Mouse (Mus musculus): ENCODE measurements around the gene Epn2. TPM values are rescaled to one million over a fixed set of nuclear protein-coding genes. Genes with fewer than 3 reads are reported as not detected.

The Epn2 gene
- polyA plus RNA-seq, 1 experiment, result 9.3 TPM

DNA sequence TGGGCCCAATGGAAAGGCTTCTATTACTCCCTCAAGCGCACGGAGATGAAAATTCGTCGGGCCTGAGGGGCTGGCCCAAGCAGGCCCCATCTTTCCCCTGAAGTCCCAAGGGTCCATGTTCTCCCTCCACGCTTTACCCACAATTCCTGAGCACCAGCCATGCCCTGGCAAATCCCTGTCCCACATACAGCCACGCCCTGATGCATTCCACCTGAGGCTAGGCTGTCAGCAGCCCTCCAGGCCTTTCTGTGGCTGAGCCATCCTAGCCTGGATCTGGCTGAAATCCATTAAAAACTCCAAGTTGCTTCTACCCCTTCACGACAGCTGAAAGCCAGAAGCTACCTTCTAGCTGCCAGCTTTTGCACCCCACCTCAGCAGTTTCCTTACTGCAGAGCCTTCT lies 91.6 kb downstream of the Epn2 start:
- H3K27me3 ChIP-seq (ENCODE audit: control insufficient read depth, insufficient read depth, low read length), result no peaks in the 10 kb centered on the region
- peaks cover 13% of the 10 kb centered on the region for H3K36me3 ChIP-seq (ENCODE audit: control insufficient read depth, insufficient read depth, low read length)
- no peak for TF ChIP-seq POLR2A (IDR thresholded peaks at IDR 0.05; ENCODE audit: low read depth, low read length)
- TF ChIP-seq CTCF (IDR thresholded peaks at IDR 0.05; ENCODE audit: extremely low read depth, insufficient read depth, insufficient read length, insufficient replicate concordance), result no peak
- 91% methylated on average over 7 of the region's 7 CpGs for WGBS
- H3K4me3 ChIP-seq (ENCODE audit: extremely low read depth, insufficient read depth, insufficient read length), result no peak overlapping the region
- peaks cover 2% of the 10 kb centered on the region; the same call in 1 of the 2 replicates for H3K4me1 ChIP-seq (ENCODE audit: control insufficient read depth, insufficient read depth, insufficient read length)
- DNase-seq (ENCODE audit: low read depth in 1 of 2, low spot score in 2 of 2), result no peak
- no peak overlapping the region for H3K27ac ChIP-seq (ENCODE audit: insufficient read depth, low read length)

DNA sequence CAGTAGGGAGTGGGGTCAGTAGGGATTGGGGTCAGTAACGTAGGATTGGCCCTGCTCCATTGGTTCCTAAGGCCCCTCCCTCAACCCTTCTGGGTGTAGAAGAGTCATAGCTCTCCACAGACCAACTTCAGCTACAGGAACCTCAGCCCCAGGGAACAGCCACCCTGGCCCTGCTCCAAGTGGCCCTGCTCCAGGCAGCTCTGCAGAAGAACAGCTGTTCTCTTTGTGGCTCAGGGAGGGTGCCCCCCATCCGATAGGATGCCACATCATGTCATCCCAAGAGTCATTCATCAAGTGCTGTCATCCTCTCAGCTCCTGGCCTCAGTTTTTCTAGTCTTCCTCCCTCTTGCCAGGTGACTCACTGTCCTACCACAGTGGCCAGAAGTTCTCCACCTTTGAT lies 92.1 kb downstream of the Epn2 start:
- H3K4me1 ChIP-seq (ENCODE audit: control insufficient read depth, insufficient read depth, insufficient read length), result no peaks in the 10 kb centered on the region
- H3K27me3 ChIP-seq (ENCODE audit: control insufficient read depth, insufficient read depth, low read length), result no peaks in the 10 kb centered on the region
- 66% methylated on average over 2 of the region's 2 CpGs for WGBS
- TF ChIP-seq POLR2A (IDR thresholded peaks at IDR 0.05; ENCODE audit: low read depth, low read length) (no peak), CTCF (IDR thresholded peaks at IDR 0.05; ENCODE audit: extremely low read depth, insufficient read depth, insufficient read length, insufficient replicate concordance) (no peak)
- no peak overlapping the region for H3K4me3 ChIP-seq (ENCODE audit: extremely low read depth, insufficient read depth, insufficient read length)
- H3K36me3 ChIP-seq (ENCODE audit: control insufficient read depth, insufficient read depth, low read length), result peaks cover 13% of the 10 kb centered on the region
- no peak overlapping the region for H3K27ac ChIP-seq (ENCODE audit: insufficient read depth, low read length)
- DNase-seq (ENCODE audit: low read depth in 1 of 2, low spot score in 2 of 2), result no peak

DNA sequence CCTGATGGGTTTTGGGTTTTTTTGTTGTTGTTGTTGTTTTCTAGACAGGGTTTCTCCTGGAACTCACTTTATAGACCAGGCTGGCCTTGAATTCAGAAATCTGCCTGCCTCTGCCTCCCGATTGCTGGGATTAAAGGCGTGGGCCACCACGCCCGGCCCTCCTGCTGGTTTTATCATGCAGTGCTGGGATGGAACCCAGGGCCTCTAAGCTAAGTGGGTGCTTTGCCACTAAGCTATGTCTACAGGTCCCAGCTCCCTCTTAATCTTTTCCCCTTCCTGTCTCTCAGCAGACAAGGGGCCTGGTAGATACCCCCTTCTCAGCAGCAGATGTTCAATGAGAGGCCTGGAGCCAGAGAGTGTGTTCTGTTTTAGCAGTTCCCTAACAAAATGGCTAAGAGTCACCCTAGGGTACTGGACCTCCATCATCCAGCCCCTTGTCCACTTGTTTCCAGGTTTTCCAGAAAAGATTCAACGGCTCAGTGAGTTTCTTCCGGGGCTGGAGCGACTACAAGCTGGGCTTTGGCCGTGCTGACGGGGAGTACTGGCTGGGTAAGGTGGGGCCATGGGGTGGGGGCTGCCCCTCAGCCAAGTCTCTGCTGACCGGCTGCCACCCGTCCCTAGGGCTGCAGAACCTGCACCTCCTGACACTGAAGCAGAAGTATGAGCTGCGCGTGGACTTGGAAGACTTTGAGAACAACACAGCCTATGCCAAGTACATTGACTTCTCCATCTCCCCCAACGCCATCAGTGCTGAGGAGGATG lies 92.8 kb downstream of the Epn2 start:
- no peak overlapping the region for H3K4me3 ChIP-seq (ENCODE audit: extremely low read depth, insufficient read depth, insufficient read length)
- 93% methylated on average over 14 of the region's 14 CpGs for WGBS
- TF ChIP-seq CTCF (IDR thresholded peaks at IDR 0.05; ENCODE audit: extremely low read depth, insufficient read depth, insufficient read length, insufficient replicate concordance) (no peak), POLR2A (IDR thresholded peaks at IDR 0.05; ENCODE audit: low read depth, low read length) (no peak)
- peaks cover 13% of the 10 kb centered on the region for H3K36me3 ChIP-seq (ENCODE audit: control insufficient read depth, insufficient read depth, low read length)
- no peaks in the 10 kb centered on the region for H3K4me1 ChIP-seq (ENCODE audit: control insufficient read depth, insufficient read depth, insufficient read length)
- no peaks in the 10 kb centered on the region for H3K27me3 ChIP-seq (ENCODE audit: control insufficient read depth, insufficient read depth, low read length)
- H3K27ac ChIP-seq (ENCODE audit: insufficient read depth, low read length), result no peak overlapping the region
- no peak for DNase-seq (ENCODE audit: low read depth in 1 of 2, low spot score in 2 of 2)

DNA sequence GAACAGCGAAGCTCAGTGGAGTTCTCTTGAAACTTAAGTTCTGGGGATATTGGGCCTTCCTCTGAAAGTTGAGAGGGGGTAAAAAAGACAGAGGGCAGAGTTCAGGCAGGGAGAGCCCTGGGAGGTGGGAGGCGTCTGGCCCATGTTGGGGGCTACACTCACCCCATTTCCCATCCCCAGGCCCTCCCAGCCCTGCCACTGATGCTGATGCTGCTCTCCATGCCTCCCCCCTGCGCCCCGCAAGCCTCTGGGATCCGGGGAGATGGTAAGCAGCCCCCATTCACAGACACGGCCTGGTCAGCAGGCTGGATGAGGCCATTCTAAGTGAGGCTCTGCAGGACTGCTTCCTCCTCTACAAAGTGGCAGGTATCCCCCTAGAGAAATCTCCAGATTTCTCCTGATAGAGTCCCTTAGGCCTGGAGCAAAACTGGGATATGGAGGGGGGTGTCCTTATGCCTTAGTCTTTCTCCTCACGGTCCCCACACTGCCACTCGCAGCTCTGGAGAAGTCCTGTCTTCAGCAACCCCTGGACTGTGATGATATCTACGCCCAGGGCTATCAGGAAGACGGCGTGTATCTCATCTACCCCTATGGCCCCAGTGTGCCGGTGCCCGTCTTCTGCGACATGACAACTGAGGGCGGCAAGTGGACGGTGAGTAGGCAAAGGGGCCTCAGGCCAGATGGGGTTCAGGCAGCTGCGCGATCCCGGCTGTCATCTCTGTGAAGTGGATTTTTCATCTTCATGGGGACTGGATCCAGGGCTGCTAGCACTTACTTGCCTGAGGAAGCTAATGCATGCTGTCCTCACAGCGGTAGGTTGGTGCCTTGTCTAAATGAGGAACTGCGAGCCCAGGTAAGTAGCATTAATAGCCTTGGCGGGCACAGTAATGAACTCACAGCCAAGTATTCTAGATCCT lies 93.7 kb downstream of the Epn2 start:
- TF ChIP-seq CTCF (IDR thresholded peaks at IDR 0.05; ENCODE audit: extremely low read depth, insufficient read depth, insufficient read length, insufficient replicate concordance) (no peak), POLR2A (IDR thresholded peaks at IDR 0.05; ENCODE audit: low read depth, low read length) (no peak)
- Histone ChIP-seq H3K27ac (ENCODE audit: insufficient read depth, low read length) (no peak overlapping the region), H3K36me3 (ENCODE audit: control insufficient read depth, insufficient read depth, low read length) (peaks cover 8% of the 10 kb centered on the region), H3K4me3 (ENCODE audit: extremely low read depth, insufficient read depth, insufficient read length) (no peak overlapping the region), H3K4me1 (ENCODE audit: control insufficient read depth, insufficient read depth, insufficient read length) (no peaks in the 10 kb centered on the region), H3K27me3 (ENCODE audit: control insufficient read depth, insufficient read depth, low read length) (no peaks in the 10 kb centered on the region)
- DNase-seq (ENCODE audit: low read depth in 1 of 2, low spot score in 2 of 2), result no peak
- 88% methylated on average over 22 of the region's 22 CpGs for WGBS

DNA sequence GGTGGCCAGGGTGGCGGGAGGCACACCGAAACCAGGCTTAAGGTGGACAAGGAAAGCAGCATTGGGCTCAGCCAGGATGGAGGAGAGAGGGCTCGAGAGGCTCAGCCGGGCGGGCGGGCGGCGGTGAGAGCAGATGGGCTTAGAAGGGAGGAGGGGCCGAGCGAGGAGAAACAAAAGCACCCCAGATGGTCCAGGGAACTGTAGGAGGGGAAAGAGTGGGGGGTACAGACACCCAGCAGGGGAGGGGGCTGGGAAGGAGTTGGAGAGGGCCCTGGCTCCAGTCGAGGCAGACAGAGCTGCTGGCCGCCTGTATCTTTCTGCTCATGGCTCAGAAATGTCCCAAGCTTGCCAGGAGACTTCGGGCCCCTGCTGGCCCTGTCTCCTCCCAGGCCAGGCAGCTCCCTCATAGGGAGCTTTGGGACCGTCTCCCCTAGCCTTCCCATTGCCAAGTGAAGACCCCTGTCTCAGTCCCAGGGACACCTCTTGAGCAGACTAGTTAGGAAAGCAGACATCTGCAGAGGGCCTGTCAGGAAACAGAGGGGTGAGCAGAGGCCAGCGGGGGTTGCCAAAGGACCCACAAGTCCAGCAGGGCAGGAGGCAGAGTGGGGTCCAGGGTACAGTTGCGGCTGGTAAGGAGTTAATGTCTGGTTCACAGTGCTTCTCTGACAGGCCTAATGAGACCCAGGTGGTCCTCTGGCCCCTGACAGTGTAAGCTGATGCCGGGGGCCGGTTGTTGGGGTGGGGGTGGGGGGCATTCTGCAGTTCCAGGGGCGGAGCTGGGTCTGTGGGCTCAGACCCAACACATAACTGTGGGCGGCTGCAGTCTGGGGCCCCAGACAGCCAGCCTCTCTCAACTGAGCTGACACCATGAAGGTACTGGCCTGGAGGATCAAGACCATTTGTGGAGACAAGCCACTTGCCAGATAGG lies 94.6 kb downstream of the Epn2 start, which contains the start of gene Mfap4:
Gene Mfap4, plus strand, starts transcription at position 819 of the 928 bp plus-strand sequence.
- no peak for TF ChIP-seq POLR2A (IDR thresholded peaks at IDR 0.05; ENCODE audit: low read depth, low read length)
- TF ChIP-seq CTCF (IDR thresholded peaks at IDR 0.05; ENCODE audit: extremely low read depth, insufficient read depth, insufficient read length, insufficient replicate concordance), result no peak
- WGBS, result 82% methylated on average over 20 of the region's 20 CpGs
- H3K4me3 ChIP-seq (ENCODE audit: extremely low read depth, insufficient read depth, insufficient read length), result no peak within 1 kb of the TSS
- H3K36me3 ChIP-seq (ENCODE audit: control insufficient read depth, insufficient read depth, low read length), result peaks cover under 1% of the 10 kb centered on the region
- DNase-seq (ENCODE audit: low read depth in 1 of 2, low spot score in 2 of 2), result no peak
- H3K27me3 ChIP-seq (ENCODE audit: control insufficient read depth, insufficient read depth, low read length), result no peaks in the 10 kb centered on the region
- H3K4me1 ChIP-seq (ENCODE audit: control insufficient read depth, insufficient read depth, insufficient read length), result no peaks in the 10 kb centered on the region
- H3K27ac ChIP-seq (ENCODE audit: insufficient read depth, low read length), result no peak within 1 kb of the TSS

DNA sequence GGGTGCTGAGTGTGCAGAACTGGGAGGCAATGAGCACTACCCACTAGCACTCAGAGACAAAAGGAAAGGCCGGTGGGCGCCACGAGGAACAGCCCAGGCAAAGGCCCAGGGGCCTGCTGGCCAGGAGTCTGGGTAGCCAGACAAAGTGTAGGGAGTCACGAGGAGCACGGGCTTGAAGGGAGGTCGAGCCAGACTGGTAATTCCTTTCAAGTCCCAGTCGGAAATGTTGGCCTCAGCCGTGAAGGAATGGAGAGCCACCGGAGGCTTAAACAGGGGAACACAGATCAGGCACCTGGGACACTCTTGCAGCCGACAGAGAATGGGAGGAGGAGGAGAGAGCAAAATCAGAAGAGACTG lies 95.3 kb downstream of the Epn2 start:
- WGBS, result 68% methylated on average over 10 of the region's 10 CpGs
- no peaks in the 10 kb centered on the region for H3K27me3 ChIP-seq (ENCODE audit: control insufficient read depth, insufficient read depth, low read length)
- no peak overlapping the region for H3K27ac ChIP-seq (ENCODE audit: insufficient read depth, low read length)
- TF ChIP-seq POLR2A (IDR thresholded peaks at IDR 0.05; ENCODE audit: low read depth, low read length), result no peak
- TF ChIP-seq CTCF (IDR thresholded peaks at IDR 0.05; ENCODE audit: extremely low read depth, insufficient read depth, insufficient read length, insufficient replicate concordance), result no peak
- no peaks in the 10 kb centered on the region for H3K4me1 ChIP-seq (ENCODE audit: control insufficient read depth, insufficient read depth, insufficient read length)
- no peak for DNase-seq (ENCODE audit: low read depth in 1 of 2, low spot score in 2 of 2)
- no peak overlapping the region for H3K4me3 ChIP-seq (ENCODE audit: extremely low read depth, insufficient read depth, insufficient read length)
- no peaks in the 10 kb centered on the region for H3K36me3 ChIP-seq (ENCODE audit: control insufficient read depth, insufficient read depth, low read length)
